Mouse (Mus musculus): Measurements from ENCODE around the gene Fez2. TPM values are rescaled to one million over a fixed set of nuclear protein-coding genes. Genes with fewer than 3 reads are reported as not detected.

The Fez2 gene
- polyA plus RNA-seq, 1 experiment from 2014 or later, result 44.8 TPM

GRCm38 (mm10) chr17:78440771-78441170, 22.8 kb upstream of the Fez2 start:
- no peaks in the 10 kb centered on the region for H3K9me3 ChIP-seq (replicated peaks)
- no peak overlapping the region for H3K27ac ChIP-seq
- H3K4me2 ChIP-seq (replicated peaks), result no peak overlapping the region
- H3K36me3 ChIP-seq, result no peaks in the 10 kb centered on the region
- no peaks in the 10 kb centered on the region for H3K27me3 ChIP-seq
- no peak overlapping the region for H3K9ac ChIP-seq
- no peaks in the 10 kb centered on the region for H3K4me1 ChIP-seq
- H3K4me3 ChIP-seq, result no peak overlapping the region
- ATAC-seq (ENCODE audit: low FRiP score), result no peak
- 92% methylated on average over 2 of the region's 2 CpGs for WGBS

GRCm38 (mm10) chr17:78437161-78437560, 19.2 kb upstream of the Fez2 start:
- Histone ChIP-seq H3K4me2 (replicated peaks) (no peak overlapping the region), H3K9me3 (replicated peaks) (no peaks in the 10 kb centered on the region), H3K27ac (no peak overlapping the region), H3K4me3 (no peak overlapping the region), H3K27me3 (no peaks in the 10 kb centered on the region), H3K4me1 (no peaks in the 10 kb centered on the region), H3K9ac (no peak overlapping the region), H3K36me3 (no peaks in the 10 kb centered on the region)
- ATAC-seq (ENCODE audit: low FRiP score), result no peak
- WGBS, result 91% methylated on average over 4 of the region's 4 CpGs

- H3K4me1 ChIP-seq, result no peaks in the 10 kb centered on the region
- no peak overlapping the region for H3K27ac ChIP-seq
- no peaks in the 10 kb centered on the region for H3K9me3 ChIP-seq (replicated peaks)
- no peak overlapping the region for H3K4me3 ChIP-seq
- no peaks in the 10 kb centered on the region for H3K27me3 ChIP-seq
- H3K36me3 ChIP-seq, result no peaks in the 10 kb centered on the region
- no peak for ATAC-seq (ENCODE audit: low FRiP score)
- H3K9ac ChIP-seq, result no peak overlapping the region
- no peak overlapping the region for H3K4me2 ChIP-seq (replicated peaks)
- 89% methylated on average over 6 of the region's 6 CpGs for WGBS
These were observed 17.7 kb upstream of the Fez2 start for GRCm38 (mm10) chr17:78435661-78436060.

GRCm38 (mm10) chr17:78434746-78435145, 16.8 kb upstream of the Fez2 start:
- H3K27me3 ChIP-seq, result no peaks in the 10 kb centered on the region

GRCm38 (mm10) chr17:78430374-78430773, 12.4 kb upstream of the Fez2 start:
- Histone ChIP-seq H3K4me1 (no peaks in the 10 kb centered on the region), H3K27me3 (no peaks in the 10 kb centered on the region), H3K4me2 (replicated peaks) (no peak overlapping the region), H3K9ac (no peak overlapping the region), H3K36me3 (no peaks in the 10 kb centered on the region), H3K4me3 (no peak overlapping the region), H3K27ac (no peak overlapping the region), H3K9me3 (replicated peaks) (no peaks in the 10 kb centered on the region)
- no peak for ATAC-seq (ENCODE audit: low FRiP score)
- WGBS, result 65% methylated on average over 8 of the region's 8 CpGs

More at GRCm38 (mm10) chr17:78434746-78435145, 16.8 kb upstream of the Fez2 start:
- H3K27ac ChIP-seq, result no peak overlapping the region
- H3K9ac ChIP-seq, result no peak overlapping the region
- no peaks in the 10 kb centered on the region for H3K36me3 ChIP-seq
- H3K4me1 ChIP-seq, result no peaks in the 10 kb centered on the region
- WGBS, result 32% methylated on average over 1 of the region's 1 CpGs
- H3K9me3 ChIP-seq (replicated peaks), result no peaks in the 10 kb centered on the region
- H3K4me2 ChIP-seq (replicated peaks), result no peak overlapping the region
- ATAC-seq (ENCODE audit: low FRiP score), result no peak
- H3K4me3 ChIP-seq, result no peak overlapping the region

- H3K4me1 ChIP-seq, result no peaks in the 10 kb centered on the region
- no peak for ATAC-seq (ENCODE audit: low FRiP score)
- H3K36me3 ChIP-seq, result no peaks in the 10 kb centered on the region
- H3K27ac ChIP-seq, result no peak overlapping the region
- 88% methylated on average over 4 of the region's 4 CpGs for WGBS
- no peak overlapping the region for H3K9ac ChIP-seq
- no peaks in the 10 kb centered on the region for H3K9me3 ChIP-seq (replicated peaks)
- no peak overlapping the region for H3K4me3 ChIP-seq
- no peaks in the 10 kb centered on the region for H3K27me3 ChIP-seq
- no peak overlapping the region for H3K4me2 ChIP-seq (replicated peaks)
These were observed 11.1 kb upstream of the Fez2 start for GRCm38 (mm10) chr17:78429051-78429450.

GRCm38 (mm10) chr17:78425026-78425425, 7.1 kb upstream of the Fez2 start:
- H3K9me3 ChIP-seq (replicated peaks), result no peaks in the 10 kb centered on the region
- H3K27me3 ChIP-seq, result no peaks in the 10 kb centered on the region
- no peak overlapping the region for H3K27ac ChIP-seq
- 77% methylated on average over 8 of the region's 8 CpGs for WGBS
- no peak for ATAC-seq (ENCODE audit: low FRiP score)
- no peak overlapping the region for H3K4me3 ChIP-seq
- H3K4me2 ChIP-seq (replicated peaks), result no peak overlapping the region
- H3K4me1 ChIP-seq, result no peaks in the 10 kb centered on the region
- H3K36me3 ChIP-seq, result no peaks in the 10 kb centered on the region
- H3K9ac ChIP-seq, result no peak overlapping the region

- Histone ChIP-seq H3K4me1 (peaks cover 7% of the 10 kb centered on the region; the same call in 1 of the 2 replicates), H3K9ac (no peak overlapping the region), H3K9me3 (replicated peaks) (no peaks in the 10 kb centered on the region), H3K27me3 (no peaks in the 10 kb centered on the region), H3K27ac (no peak overlapping the region), H3K36me3 (no peaks in the 10 kb centered on the region), H3K4me2 (replicated peaks) (no peak overlapping the region), H3K4me3 (no peak overlapping the region)
- no peak for ATAC-seq (ENCODE audit: low FRiP score)
- WGBS, result 67% methylated on average over 4 of the region's 4 CpGs
These were observed 1.3 kb upstream of the Fez2 start for GRCm38 (mm10) chr17:78419216-78419615.

GRCm38 (mm10) chr17:78415255-78415654, 2.7 kb downstream of the Fez2 start:
- Histone ChIP-seq H3K27me3 (no peaks in the 10 kb centered on the region), H3K27ac (no peak overlapping the region), H3K9me3 (replicated peaks) (no peaks in the 10 kb centered on the region), H3K4me3 (no peak overlapping the region), H3K36me3 (no peaks in the 10 kb centered on the region), H3K4me2 (replicated peaks) (no peak overlapping the region), H3K9ac (no peak overlapping the region), H3K4me1 (peaks cover 7% of the 10 kb centered on the region; the same call in 1 of the 2 replicates)
- 92% methylated on average over 2 of the region's 2 CpGs for WGBS
- ATAC-seq (ENCODE audit: low FRiP score), result no peak

GRCm38 (mm10) chr17:78409900-78410299, 8.1 kb downstream of the Fez2 start:
- H3K27ac ChIP-seq, result no peak overlapping the region
- H3K27me3 ChIP-seq, result no peaks in the 10 kb centered on the region
- H3K9ac ChIP-seq, result no peak overlapping the region
- ATAC-seq (ENCODE audit: low FRiP score), result peak; percentile 60
- H3K36me3 ChIP-seq, result no peaks in the 10 kb centered on the region
- WGBS, result 26% methylated on average over 2 of the region's 2 CpGs
- no peaks in the 10 kb centered on the region for H3K9me3 ChIP-seq (replicated peaks)
- no peak overlapping the region for H3K4me2 ChIP-seq (replicated peaks)
- peaks cover 6% of the 10 kb centered on the region; the same call in 1 of the 2 replicates for H3K4me1 ChIP-seq
- no peak overlapping the region for H3K4me3 ChIP-seq

GRCm38 (mm10) chr17:78408386-78408785, 9.6 kb downstream of the Fez2 start:
- Histone ChIP-seq H3K4me3 (no peak overlapping the region), H3K9me3 (replicated peaks) (no peaks in the 10 kb centered on the region), H3K4me2 (replicated peaks) (no peak overlapping the region), H3K9ac (no peak overlapping the region), H3K27me3 (no peaks in the 10 kb centered on the region), H3K27ac (no peak overlapping the region), H3K4me1 (peaks cover 6% of the 10 kb centered on the region; the same call in 1 of the 2 replicates), H3K36me3 (peaks cover 14% of the 10 kb centered on the region; the same call in 1 of the 2 replicates)
- 83% methylated on average over 10 of the region's 10 CpGs for WGBS
- ATAC-seq (ENCODE audit: low FRiP score), result no peak

GRCm38 (mm10) chr17:78407581-78407980, 10.4 kb downstream of the Fez2 start:
- Histone ChIP-seq H3K36me3 (peaks cover 14% of the 10 kb centered on the region; the same call in 1 of the 2 replicates), H3K4me3 (no peak overlapping the region)
- WGBS, result 70% methylated on average over 4 of the region's 4 CpGs

GRCm38 (mm10) chr17:78406854-78407253, 11.1 kb downstream of the Fez2 start:
- peaks cover 17% of the 10 kb centered on the region; the same call in 1 of the 2 replicates for H3K36me3 ChIP-seq
- no peak overlapping the region for H3K4me2 ChIP-seq (replicated peaks)
- H3K4me1 ChIP-seq, result peaks cover 6% of the 10 kb centered on the region; the same call in 1 of the 2 replicates
- no peak overlapping the region for H3K4me3 ChIP-seq
- no peaks in the 10 kb centered on the region for H3K27me3 ChIP-seq
- no peak overlapping the region for H3K27ac ChIP-seq
- WGBS, result 88% methylated on average over 10 of the region's 10 CpGs
- H3K9ac ChIP-seq, result no peak overlapping the region
- ATAC-seq (ENCODE audit: low FRiP score), result no peak
- no peaks in the 10 kb centered on the region for H3K9me3 ChIP-seq (replicated peaks)

More at GRCm38 (mm10) chr17:78407581-78407980, 10.4 kb downstream of the Fez2 start:
- H3K9ac ChIP-seq, result no peak overlapping the region
- no peak overlapping the region for H3K4me2 ChIP-seq (replicated peaks)
- no peaks in the 10 kb centered on the region for H3K9me3 ChIP-seq (replicated peaks)
- no peak overlapping the region for H3K27ac ChIP-seq
- H3K4me1 ChIP-seq, result peaks cover 6% of the 10 kb centered on the region; the same call in 1 of the 2 replicates
- no peaks in the 10 kb centered on the region for H3K27me3 ChIP-seq
- ATAC-seq (ENCODE audit: low FRiP score), result no peak
